Mouse (Mus musculus) intestine, embryonic 14.5 days (tissue): Measurements from ENCODE around the gene Tpte. TPM values are rescaled to one million over a fixed set of nuclear protein-coding genes. Genes with fewer than 3 reads are reported as not detected.
A peak's percentile ranks its signal among the peaks of the same experiment; 100 is the strongest.

Source experiments
- ATAC-seq: fragments of 200-750 bp; cut with Nextera tagmentation; replicated peaks from 2 replicates; pipeline ENCODE4 v1.8.0; 2017; ENCODE audit warnings: low read depth, moderate number of reproducible peaks, moderate TSS enrichment, moderate library complexity; ENCODE audit not compliant: low FRiP score, low TSS enrichment
- DNase-seq: peaks from one replicate; pipeline ENCODE4 v3.0.0-alpha.2; 2018; ENCODE audit warnings: low spot score
- H3K27ac ChIP-seq: fragments of 300-500 bp; sonication (generic); 2 replicates; pipeline ENCODE4 v1.5.1; 2014; ENCODE audit warnings: low read depth, mild to moderate bottlenecking, control low read depth
- H3K27me3 ChIP-seq: fragments of 300-500 bp; sonication (generic); replicated peaks from 2 replicates; pipeline ENCODE4 v1.6.1; 2014; ENCODE audit warnings: low read length, control low read depth; ENCODE audit not compliant: control insufficient read depth, insufficient read depth
- H3K36me3 ChIP-seq: fragments of 300-500 bp; sonication (generic); 2 replicates; pipeline ENCODE4 v1.6.1; 2014; ENCODE audit warnings: low read length, control low read depth; ENCODE audit not compliant: control insufficient read depth, insufficient read depth
- H3K4me1 ChIP-seq: fragments of 300-500 bp; sonication (generic); replicated peaks from 2 replicates; pipeline ENCODE4 v1.6.1; 2014; ENCODE audit warnings: low read length, control low read depth, mixed read lengths; ENCODE audit not compliant: control insufficient read depth, insufficient read depth
- H3K4me2 ChIP-seq: fragments of 300-500 bp; sonication (generic); 2 replicates; pipeline ENCODE4 v1.6.1; 2014; ENCODE audit warnings: low read length
- H3K4me3 ChIP-seq: fragments of 300-500 bp; sonication (generic); 2 replicates; pipeline ENCODE4 v1.5.1; 2014; ENCODE audit warnings: low read depth, low read length, control low read depth, mixed read lengths
- H3K9ac ChIP-seq: fragments of 300-500 bp; sonication (generic); 2 replicates; pipeline ENCODE4 v1.6.1; 2014; ENCODE audit warnings: mild to moderate bottlenecking, low read length
- H3K9me3 ChIP-seq: fragments of 300-500 bp; sonication (generic); 2 replicates; pipeline ENCODE4 v1.6.1; 2016; ENCODE audit warnings: low read length, control low read depth; ENCODE audit not compliant: control insufficient read depth
- WGBS: fragments of 180-500 bp; shearing (Covaris S2); extraction: QIAGEN DNeasy Blood & Tissue Kit; methylation state at CpG from one replicate; pipeline ENCODE4 v1.1.7; 2014; 5-methylcytosine and 5-hydroxymethylcytosine counted together
- polyA plus RNA-seq: library from polyadenylated mRNA; unstranded; fragments of >200 nt; fragmentation: Nextera tagmentation; extraction: Ambion mirVana; gene quantifications from 2 replicates; pipeline ENCODE4 v1.2.1, GENCODE M21; 2014

The Tpte gene
- polyA plus RNA-seq, 1 experiment from 2014 or later = not detected

DNA sequence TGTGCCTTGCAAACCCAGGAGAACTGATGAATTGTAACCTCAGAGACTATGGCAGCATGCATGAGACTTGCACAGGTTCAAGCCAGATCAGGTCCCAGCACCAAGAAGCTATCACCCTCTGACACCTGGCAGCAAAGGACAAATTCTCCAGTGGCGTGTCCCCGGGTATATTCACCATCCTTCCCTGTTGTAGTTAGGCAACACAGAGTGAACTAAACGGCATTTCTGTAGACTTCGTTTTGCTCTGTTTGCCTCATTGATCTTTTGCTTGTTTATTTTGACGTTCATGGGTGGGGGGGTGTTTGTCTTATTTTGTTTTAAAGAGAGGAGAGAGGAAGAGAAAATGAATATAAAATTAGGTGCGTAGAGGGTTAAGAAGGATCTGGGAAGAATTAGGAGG lies 101.9 kb downstream of the Tpte start:
- Histone ChIP-seq H3K9ac (no peak overlapping the region), H3K27ac (no peak overlapping the region), H3K4me2 (no peak overlapping the region), H3K4me3 (no peak overlapping the region), H3K4me1 (no peaks in the 10 kb centered on the region), H3K9me3 (no peaks in the 10 kb centered on the region), H3K36me3 (peaks cover 82% of the 10 kb centered on the region), H3K27me3 (no peaks in the 10 kb centered on the region)
- no peak for DNase-seq
- WGBS = 88% methylated on average over 6 of the region's 6 CpGs
- no peak for ATAC-seq

GRCm38 (mm10) chr8:22389874-22390273 lies 106.6 kb downstream of the Tpte start:
- 81% methylated on average over 10 of the region's 10 CpGs for WGBS
- no peaks in the 10 kb centered on the region for H3K27me3 ChIP-seq
- no peaks in the 10 kb centered on the region for H3K9me3 ChIP-seq
- H3K4me2 ChIP-seq = no peak overlapping the region
- DNase-seq (no peak), ATAC-seq (no peak)
- no peak overlapping the region for H3K4me3 ChIP-seq
- H3K4me1 ChIP-seq = no peaks in the 10 kb centered on the region
- H3K9ac ChIP-seq = no peak overlapping the region
- no peak overlapping the region for H3K27ac ChIP-seq
- H3K36me3 ChIP-seq = peaks cover 56% of the 10 kb centered on the region

GRCm38 (mm10) chr8:22390766-22391463 lies 107.7 kb downstream of the Tpte start:
- no peak overlapping the region for H3K9ac ChIP-seq
- H3K4me3 ChIP-seq = no peak overlapping the region
- peaks cover 48% of the 10 kb centered on the region for H3K36me3 ChIP-seq
- no peaks in the 10 kb centered on the region for H3K9me3 ChIP-seq
- H3K27ac ChIP-seq = no peak overlapping the region
- no peak overlapping the region for H3K4me2 ChIP-seq
- no peaks in the 10 kb centered on the region for H3K4me1 ChIP-seq
- no peaks in the 10 kb centered on the region for H3K27me3 ChIP-seq
- WGBS = 77% methylated on average over 8 of the region's 8 CpGs
- ATAC-seq (peak; percentile 67), DNase-seq (no peak)

DNA sequence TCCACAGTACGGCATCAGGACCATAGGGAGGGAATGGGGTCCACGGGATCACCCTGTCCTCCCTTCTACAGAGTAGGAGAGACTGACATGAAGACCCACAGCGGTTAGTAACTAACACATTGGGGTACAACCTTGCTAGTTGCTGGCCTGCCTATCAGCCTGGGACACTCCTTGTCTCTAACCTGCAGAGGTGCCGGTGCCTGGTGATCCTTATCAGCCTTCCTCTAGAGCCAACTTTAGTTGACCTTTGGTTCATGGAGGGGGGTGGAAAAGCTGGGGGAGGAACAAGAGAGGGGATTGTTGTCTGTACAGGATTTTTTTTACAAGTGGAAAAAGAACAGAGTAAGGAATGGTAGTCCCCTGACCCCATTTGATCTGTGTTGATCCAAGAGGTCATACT lies 111.2 kb downstream of the Tpte start:
- H3K4me1 ChIP-seq = peaks cover 10% of the 10 kb centered on the region; the same call in 1 of the 2 replicates
- no peaks in the 10 kb centered on the region for H3K9me3 ChIP-seq
- H3K4me3 ChIP-seq = no peak overlapping the region
- H3K9ac ChIP-seq = no peak overlapping the region
- H3K27ac ChIP-seq = no peak overlapping the region
- no peak for ATAC-seq
- no peak for DNase-seq
- H3K4me2 ChIP-seq = no peak overlapping the region
- WGBS = 76% methylated on average over 4 of the region's 4 CpGs
- peaks cover 24% of the 10 kb centered on the region for H3K36me3 ChIP-seq
- no peaks in the 10 kb centered on the region for H3K27me3 ChIP-seq

DNA sequence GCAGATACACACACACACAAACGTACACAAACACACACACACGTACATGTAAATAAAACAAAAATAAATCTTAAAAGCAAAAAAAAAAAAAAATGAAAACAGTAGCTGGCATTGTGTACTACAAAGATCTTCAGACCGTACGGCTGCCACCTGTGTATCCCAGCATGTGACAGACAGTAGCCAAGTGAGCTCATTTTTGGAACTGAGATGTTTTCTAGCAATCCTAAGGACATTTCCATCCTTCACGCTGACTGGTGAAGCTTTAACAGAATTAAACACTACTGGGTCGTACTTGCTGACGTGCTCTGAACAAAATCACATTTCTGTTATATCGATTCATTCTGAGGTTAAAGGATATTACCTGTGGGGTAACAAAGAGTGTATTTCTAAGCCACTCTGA lies 112.0 kb downstream of the Tpte start:
- 94% methylated on average over 8 of the region's 8 CpGs for WGBS
- Histone ChIP-seq H3K4me1 (peaks cover 10% of the 10 kb centered on the region; the same call in 1 of the 2 replicates), H3K9me3 (no peaks in the 10 kb centered on the region), H3K4me3 (no peak overlapping the region), H3K4me2 (no peak overlapping the region), H3K9ac (no peak overlapping the region), H3K36me3 (peaks cover 16% of the 10 kb centered on the region; the same call in 1 of the 2 replicates), H3K27ac (no peak overlapping the region), H3K27me3 (no peaks in the 10 kb centered on the region)
- no peak for DNase-seq
- no peak for ATAC-seq

DNA sequence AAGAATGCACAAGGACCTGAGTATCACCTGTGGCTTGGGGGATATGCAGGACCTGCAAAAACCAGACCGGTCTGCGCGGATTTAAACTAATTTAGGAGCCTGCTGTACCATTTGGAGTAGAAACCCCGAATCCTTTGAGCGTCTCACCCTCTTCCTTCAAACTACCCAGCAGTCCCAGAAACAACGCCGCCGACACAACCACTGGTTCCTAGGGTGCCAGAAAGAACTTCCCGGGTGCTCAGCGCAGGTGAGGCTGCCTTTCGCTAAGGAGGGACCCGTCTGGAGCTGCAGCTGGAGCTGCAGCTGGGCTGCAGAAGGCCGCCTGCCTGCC lies 114.5 kb downstream of the Tpte start:
- H3K27me3 ChIP-seq = no peaks in the 10 kb centered on the region
- H3K27ac ChIP-seq = peak overlapping the region; percentile 80; the same call in 1 of the 2 replicates
- WGBS = 1% methylated on average over 13 of the region's 13 CpGs
- H3K4me1 ChIP-seq = peaks cover 10% of the 10 kb centered on the region; the same call in 1 of the 2 replicates
- ATAC-seq = 0 out of 2 replicates have a peak, but pooled peaks have one; percentile 2
- H3K4me2 ChIP-seq = peak overlapping the region; percentile 72
- no peak for DNase-seq
- no peaks in the 10 kb centered on the region for H3K9me3 ChIP-seq
- H3K4me3 ChIP-seq = peak overlapping the region; percentile 67
- peak overlapping the region; percentile 70 for H3K9ac ChIP-seq
- 0 out of 2 replicates have a peak, but pooled peaks cover 4% of the 10 kb centered on the region for H3K36me3 ChIP-seq

DNA sequence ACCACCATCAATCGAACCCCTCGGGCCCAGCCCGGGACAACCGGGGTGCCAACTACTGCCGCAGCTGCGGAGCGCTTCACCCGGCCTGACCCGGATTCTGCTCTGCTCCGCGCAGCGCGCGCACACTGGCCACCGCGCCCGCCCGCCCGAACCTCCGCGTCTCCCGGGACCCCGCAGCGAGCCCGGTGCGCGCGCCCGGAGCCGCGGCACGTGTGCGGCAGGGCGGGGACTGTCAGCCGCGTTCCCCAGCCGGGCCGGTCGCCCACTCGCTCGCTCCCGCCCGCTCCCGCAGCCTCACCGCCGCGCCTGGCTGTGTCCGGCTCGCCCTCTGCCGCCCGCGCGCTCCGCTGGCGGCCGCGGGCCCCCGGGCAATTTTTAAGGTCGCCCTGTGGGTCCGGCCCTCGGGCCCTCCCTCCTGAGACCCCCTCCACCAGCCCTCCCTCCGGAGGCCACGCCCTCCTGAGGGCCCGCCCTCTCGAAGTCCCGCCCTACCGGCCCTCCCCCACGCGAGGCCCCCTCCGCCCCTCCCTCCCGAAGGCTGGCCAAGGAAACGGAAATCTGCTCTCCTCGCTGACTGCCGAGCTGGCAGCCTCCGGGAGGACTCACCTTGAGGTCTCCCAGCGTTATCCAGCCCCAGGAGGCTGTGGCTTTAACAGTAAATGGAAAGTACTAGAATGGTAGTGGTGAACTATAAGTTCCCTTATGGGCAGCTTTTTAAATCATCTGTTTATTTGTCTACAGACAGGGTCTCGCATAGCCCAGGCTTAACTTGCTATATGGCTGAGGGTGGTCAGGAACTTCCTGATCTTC lies 115.1 kb downstream of the Tpte start, which contains the start of gene Slc25a15:
TSS of gene Slc25a15 (minus strand) at position 456 of the 810 bp plus-strand sequence.
- DNase-seq = peak; percentile 97
- peak within 1 kb of the TSS; percentile 67 for H3K4me3 ChIP-seq
- no peaks in the 10 kb centered on the region for H3K27me3 ChIP-seq
- H3K9ac ChIP-seq = peak within 1 kb of the TSS; percentile 70
- H3K27ac ChIP-seq = peak within 1 kb of the TSS; percentile 80
- peaks cover 10% of the 10 kb centered on the region; the same call in 1 of the 2 replicates for H3K4me1 ChIP-seq
- peak; percentile 93 for ATAC-seq
- peak within 1 kb of the TSS; percentile 72 for H3K4me2 ChIP-seq
- H3K9me3 ChIP-seq = no peaks in the 10 kb centered on the region
- 0 out of 2 replicates have a peak, but pooled peaks cover 4% of the 10 kb centered on the region for H3K36me3 ChIP-seq
- 0% methylated on average over 66 of the region's 77 CpGs for WGBS

- no peaks in the 10 kb centered on the region for H3K27me3 ChIP-seq
- H3K4me1 ChIP-seq = peaks cover 10% of the 10 kb centered on the region; the same call in 1 of the 2 replicates
- no peaks in the 10 kb centered on the region for H3K9me3 ChIP-seq
- H3K9ac ChIP-seq = peak overlapping the region; percentile 70; the same call in 1 of the 2 replicates
- peak overlapping the region; percentile 67 for H3K4me3 ChIP-seq
- H3K36me3 ChIP-seq = no peaks in the 10 kb centered on the region
- peak overlapping the region; percentile 72 for H3K4me2 ChIP-seq
- no peak overlapping the region for H3K27ac ChIP-seq
- WGBS = 77% methylated on average over 8 of the region's 8 CpGs
- DNase-seq (no peak), ATAC-seq (no peak)
Observed at GRCm38 (mm10) chr8:22399285-22399880, 116.1 kb downstream of the Tpte start.
